Mouse (Mus musculus): ENCODE measurements around the gene Rab3d. TPM values are rescaled to one million over a fixed set of nuclear protein-coding genes. Genes with fewer than 3 reads are reported as not detected.

Gene Rab3d
- polyA plus RNA-seq, 1 experiment, result 40.3 TPM

- 91% methylated on average over 9 of the region's 9 CpGs for WGBS
- no peak overlapping the region for H3K4me3 ChIP-seq (ENCODE audit: control insufficient read depth, insufficient read depth, low read length)
- no peak for TF ChIP-seq CTCF (IDR thresholded peaks at IDR 0.05; ENCODE audit: borderline replicate concordance, control insufficient read depth, extremely low read depth, insufficient read depth, low read length, poor library complexity)
- TF ChIP-seq POLR2A (IDR thresholded peaks at IDR 0.05; ENCODE audit: control insufficient read depth, extremely low read depth, insufficient read depth, low read length, poor library complexity), result no peak
- no peak for DNase-seq
- peaks cover 20% of the 10 kb centered on the region for H3K4me1 ChIP-seq (replicated peaks; ENCODE audit: control insufficient read depth, insufficient read depth, low read length)
- no peaks in the 10 kb centered on the region for H3K36me3 ChIP-seq (ENCODE audit: control insufficient read depth, insufficient read depth, low read length)
- peaks cover 10% of the 10 kb centered on the region; the same call in 1 of the 2 replicates for H3K27me3 ChIP-seq (ENCODE audit: control insufficient read depth, insufficient read depth, low read length)
- H3K27ac ChIP-seq (ENCODE audit: control insufficient read depth, insufficient read depth, low read length), result no peak overlapping the region
These were observed 42.1 kb upstream of the Rab3d start for GRCm38 (mm10) chr9:21960135-21960534.

DNA sequence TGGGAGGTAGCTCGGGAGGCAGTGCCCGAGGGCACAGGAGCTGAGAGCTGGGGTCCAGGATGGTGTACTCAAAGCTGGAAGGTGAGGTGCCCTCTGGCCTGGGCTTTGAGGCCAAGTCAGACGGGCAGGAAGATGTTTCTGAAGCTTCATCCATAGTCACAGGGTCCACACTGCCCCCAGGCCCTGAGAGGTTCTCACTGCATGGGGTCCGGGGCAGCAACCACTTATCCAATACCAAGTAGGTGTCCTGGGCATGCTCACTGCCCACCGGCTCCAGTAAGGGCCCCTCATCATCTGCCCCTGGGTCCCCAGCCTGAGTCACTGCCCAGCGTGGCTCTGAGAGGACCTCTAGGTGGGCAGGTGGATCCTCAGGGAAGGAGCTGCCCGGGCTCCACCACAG is 41.3 kb upstream of the Rab3d start:
- DNase-seq, result no peak
- WGBS, result 91% methylated on average over 7 of the region's 7 CpGs
- TF ChIP-seq POLR2A (IDR thresholded peaks at IDR 0.05; ENCODE audit: control insufficient read depth, extremely low read depth, insufficient read depth, low read length, poor library complexity) (no peak), CTCF (IDR thresholded peaks at IDR 0.05; ENCODE audit: borderline replicate concordance, control insufficient read depth, extremely low read depth, insufficient read depth, low read length, poor library complexity) (no peak)
- H3K27ac ChIP-seq (ENCODE audit: control insufficient read depth, insufficient read depth, low read length), result no peak overlapping the region
- H3K36me3 ChIP-seq (ENCODE audit: control insufficient read depth, insufficient read depth, low read length), result no peaks in the 10 kb centered on the region
- H3K27me3 ChIP-seq (ENCODE audit: control insufficient read depth, insufficient read depth, low read length), result peaks cover 10% of the 10 kb centered on the region; the same call in 1 of the 2 replicates
- H3K4me1 ChIP-seq (replicated peaks; ENCODE audit: control insufficient read depth, insufficient read depth, low read length), result peaks cover 20% of the 10 kb centered on the region
- no peak overlapping the region for H3K4me3 ChIP-seq (ENCODE audit: control insufficient read depth, insufficient read depth, low read length)

DNA sequence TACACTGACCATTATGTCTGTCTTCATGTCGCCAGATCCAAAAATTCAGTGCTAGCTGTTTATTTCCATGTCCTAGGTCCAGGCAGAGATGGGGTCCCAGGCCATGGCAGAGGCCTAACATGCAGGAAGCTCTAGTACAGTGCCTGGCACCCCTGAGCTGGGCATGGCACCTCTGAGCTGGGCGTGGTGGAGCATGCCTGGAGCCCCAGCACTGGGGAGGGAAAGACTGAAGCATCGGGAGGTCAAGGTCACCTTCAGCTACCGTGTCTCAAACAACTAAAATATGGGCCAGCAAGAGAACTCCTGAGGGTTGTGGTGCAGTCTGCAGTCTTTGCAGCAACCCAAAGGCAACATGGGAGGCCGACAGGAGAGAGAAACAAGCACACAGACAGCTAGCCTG is 40.4 kb upstream of the Rab3d start:
- TF ChIP-seq CTCF (IDR thresholded peaks at IDR 0.05; ENCODE audit: borderline replicate concordance, control insufficient read depth, extremely low read depth, insufficient read depth, low read length, poor library complexity), result no peak
- no peak for TF ChIP-seq POLR2A (IDR thresholded peaks at IDR 0.05; ENCODE audit: control insufficient read depth, extremely low read depth, insufficient read depth, low read length, poor library complexity)
- H3K4me3 ChIP-seq (ENCODE audit: control insufficient read depth, insufficient read depth, low read length), result no peak overlapping the region
- no peak for DNase-seq
- H3K27me3 ChIP-seq (ENCODE audit: control insufficient read depth, insufficient read depth, low read length), result peaks cover 10% of the 10 kb centered on the region; the same call in 1 of the 2 replicates
- H3K36me3 ChIP-seq (ENCODE audit: control insufficient read depth, insufficient read depth, low read length), result no peaks in the 10 kb centered on the region
- peaks cover 20% of the 10 kb centered on the region for H3K4me1 ChIP-seq (replicated peaks; ENCODE audit: control insufficient read depth, insufficient read depth, low read length)
- WGBS, result 89% methylated on average over 5 of the region's 5 CpGs
- H3K27ac ChIP-seq (ENCODE audit: control insufficient read depth, insufficient read depth, low read length), result no peak overlapping the region

GRCm38 (mm10) chr9:21955570-21956281 is 37.7 kb upstream of the Rab3d start, which contains the start of gene Swsap1:
Gene Swsap1, plus strand, starts transcription at chr9:21955755.
- peak; percentile 99 for DNase-seq
- Histone ChIP-seq H3K27me3 (ENCODE audit: control insufficient read depth, insufficient read depth, low read length) (no peaks in the 10 kb centered on the region; the same call in 1 of the 2 replicates), H3K4me3 (ENCODE audit: control insufficient read depth, insufficient read depth, low read length) (peak within 1 kb of the TSS; percentile 67), H3K4me1 (replicated peaks; ENCODE audit: control insufficient read depth, insufficient read depth, low read length) (0 out of 2 replicates have a peak, but pooled peaks cover 3% of the 10 kb centered on the region), H3K27ac (ENCODE audit: control insufficient read depth, insufficient read depth, low read length) (peak within 1 kb of the TSS; percentile 67), H3K36me3 (ENCODE audit: control insufficient read depth, insufficient read depth, low read length) (no peaks in the 10 kb centered on the region)
- WGBS, result under 1% methylated on average over 54 of the region's 54 CpGs
- no peak; the same call in 1 of the 2 replicates for TF ChIP-seq CTCF (IDR thresholded peaks at IDR 0.05; ENCODE audit: borderline replicate concordance, control insufficient read depth, extremely low read depth, insufficient read depth, low read length, poor library complexity)
- TF ChIP-seq POLR2A (IDR thresholded peaks at IDR 0.05; ENCODE audit: control insufficient read depth, extremely low read depth, insufficient read depth, low read length, poor library complexity), result peak; percentile 43; the same call in 1 of the 2 replicates

- no peaks in the 10 kb centered on the region for H3K36me3 ChIP-seq (ENCODE audit: control insufficient read depth, insufficient read depth, low read length)
- H3K4me1 ChIP-seq (replicated peaks; ENCODE audit: control insufficient read depth, insufficient read depth, low read length), result 0 out of 2 replicates have a peak, but pooled peaks cover 3% of the 10 kb centered on the region
- WGBS, result under 1% methylated on average over 18 of the region's 18 CpGs
These were observed 37.2 kb upstream of the Rab3d start for GRCm38 (mm10) chr9:21955225-21955569.

GRCm38 (mm10) chr9:21954635-21955034 is 36.6 kb upstream of the Rab3d start:
- 76% methylated on average over 3 of the region's 3 CpGs for WGBS
- 0 out of 2 replicates have a peak, but pooled peaks cover 3% of the 10 kb centered on the region for H3K4me1 ChIP-seq (replicated peaks; ENCODE audit: control insufficient read depth, insufficient read depth, low read length)
- H3K36me3 ChIP-seq (ENCODE audit: control insufficient read depth, insufficient read depth, low read length), result no peaks in the 10 kb centered on the region

More at GRCm38 (mm10) chr9:21955225-21955569, 37.2 kb upstream of the Rab3d start:
- Histone ChIP-seq H3K4me3 (ENCODE audit: control insufficient read depth, insufficient read depth, low read length) (peak overlapping the region; percentile 67), H3K27me3 (ENCODE audit: control insufficient read depth, insufficient read depth, low read length) (no peaks in the 10 kb centered on the region), H3K27ac (ENCODE audit: control insufficient read depth, insufficient read depth, low read length) (peak overlapping the region; percentile 67; the same call in 1 of the 2 replicates)
- DNase-seq, result no peak
- TF ChIP-seq CTCF (IDR thresholded peaks at IDR 0.05; ENCODE audit: borderline replicate concordance, control insufficient read depth, extremely low read depth, insufficient read depth, low read length, poor library complexity) (no peak), POLR2A (IDR thresholded peaks at IDR 0.05; ENCODE audit: control insufficient read depth, extremely low read depth, insufficient read depth, low read length, poor library complexity) (no peak)

More at GRCm38 (mm10) chr9:21954635-21955034, 36.6 kb upstream of the Rab3d start:
- DNase-seq, result no peak
- H3K4me3 ChIP-seq (ENCODE audit: control insufficient read depth, insufficient read depth, low read length), result no peak overlapping the region
- TF ChIP-seq POLR2A (IDR thresholded peaks at IDR 0.05; ENCODE audit: control insufficient read depth, extremely low read depth, insufficient read depth, low read length, poor library complexity) (no peak), CTCF (IDR thresholded peaks at IDR 0.05; ENCODE audit: borderline replicate concordance, control insufficient read depth, extremely low read depth, insufficient read depth, low read length, poor library complexity) (no peak)
- no peaks in the 10 kb centered on the region for H3K27me3 ChIP-seq (ENCODE audit: control insufficient read depth, insufficient read depth, low read length)
- H3K27ac ChIP-seq (ENCODE audit: control insufficient read depth, insufficient read depth, low read length), result no peak overlapping the region
